ENCODE assay signal across 22 mouse cellular contexts in the genomic region with DNA sequence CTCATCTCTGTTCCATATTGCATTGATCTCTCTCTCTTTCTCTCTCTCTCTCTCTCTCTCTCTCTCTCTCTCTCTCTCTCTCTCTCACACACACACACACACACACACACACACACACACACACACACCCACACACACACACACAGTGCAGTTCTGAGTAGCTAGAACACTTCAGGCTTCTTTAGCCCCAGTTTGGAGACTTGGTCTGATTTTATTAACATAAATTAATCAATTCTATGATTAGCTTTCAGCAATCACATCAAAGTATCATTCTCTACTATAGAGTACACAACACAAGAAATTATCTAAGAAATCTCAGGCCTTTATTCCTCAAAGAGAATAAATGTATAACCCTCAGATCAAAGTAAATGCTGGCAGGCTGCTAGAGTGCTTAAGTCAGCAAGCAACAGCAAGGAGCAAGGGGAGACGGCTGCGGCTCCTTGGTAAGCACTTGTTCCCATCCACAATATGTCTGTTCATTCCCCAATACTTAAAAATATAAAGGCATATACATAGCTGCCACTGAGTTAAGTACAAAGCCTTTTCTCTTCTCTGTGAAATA.
DNase-seq lines count a peak whose midpoint lies in the region; ATAC-seq and TF ChIP-seq lines count a peak whose summit lies in the region.
"Had no signal": no experiment of that assay in that cellular context is flagged by ENCODE, and none has a peak within 500 bp of the region (broad histone marks: within the 10 kb centered on the region; RNA-seq: fewer than 3 reads in every experiment).

No protein-coding gene starts in this region.

- H3K9ac ChIP-seq in midbrain, postnatal 0 days (replicated peaks; ENCODE audit: low read length, poor library complexity, severe bottlenecking) = no peak overlapping the region
- no peak overlapping the region for H3K9ac ChIP-seq in neural tube, embryonic 15.5 days (replicated peaks)
- H3K9ac ChIP-seq: embryonic facial prominence, embryonic 12.5 days; embryonic facial prominence, embryonic 15.5 days; forebrain, postnatal 0 days; hindbrain, embryonic 14.5 days had no signal

- H3K4me1 ChIP-seq in midbrain, postnatal 0 days (ENCODE audit: insufficient read depth, low read length) = no peaks in the 10 kb centered on the region
- no peaks in the 10 kb centered on the region for H3K4me1 ChIP-seq in neural tube, embryonic 15.5 days
- H3K4me1 ChIP-seq: embryonic facial prominence, embryonic 12.5 days; embryonic facial prominence, embryonic 15.5 days had no signal

- no peak overlapping the region for H3K27ac ChIP-seq in midbrain, postnatal 0 days (ENCODE audit: low read depth, low read length)
- no peak overlapping the region for H3K27ac ChIP-seq in neural tube, embryonic 15.5 days (replicated peaks)
- H3K27ac ChIP-seq: embryonic facial prominence, embryonic 12.5 days; embryonic facial prominence, embryonic 15.5 days; gastrocnemius, adult 2 months; hindbrain, embryonic 14.5 days; hindbrain, postnatal 0 days had no signal

- no peak for TF ChIP-seq CTCF in midbrain, postnatal 0 days (IDR thresholded peaks at IDR 0.05)

- H3K4me2 ChIP-seq in midbrain, postnatal 0 days (ENCODE audit: low read depth, low read length, poor library complexity, severe bottlenecking) = no peak overlapping the region
- H3K4me2 ChIP-seq in neural tube, embryonic 15.5 days = no peak overlapping the region
- H3K4me2 ChIP-seq: embryonic facial prominence, embryonic 12.5 days; embryonic facial prominence, embryonic 15.5 days; heart, embryonic 11.5 days; hindbrain, embryonic 14.5 days had no signal

- ATAC-seq in cerebellum, adult (ENCODE audit: insufficient number of reproducible peaks, low FRiP score, low TSS enrichment) = no peak
- ATAC-seq in midbrain, postnatal 0 days (ENCODE audit: low FRiP score) = peak; percentile 66; the same call in 1 of the 2 replicates
- ATAC-seq in neural tube, embryonic 15.5 days (ENCODE audit: low FRiP score) = no peak
- ATAC-seq: CD4-positive, CD25-positive, alpha-beta regulatory T cell, adult 4 months; forebrain, embryonic 14.5 days; forebrain, postnatal 0 days; hindbrain, postnatal 0 days had no signal

- H3K9me3 ChIP-seq in midbrain, postnatal 0 days (ENCODE audit: low read length) = no peaks in the 10 kb centered on the region
- no peaks in the 10 kb centered on the region for H3K9me3 ChIP-seq in neural tube, embryonic 15.5 days (replicated peaks)
- H3K9me3 ChIP-seq: embryonic facial prominence, embryonic 12.5 days; embryonic facial prominence, embryonic 15.5 days had no signal

- H3K4me3 ChIP-seq in midbrain, postnatal 0 days (ENCODE audit: low read depth, low read length) = no peak overlapping the region
- H3K4me3 ChIP-seq in neural tube, embryonic 15.5 days (replicated peaks) = no peak overlapping the region
- H3K4me3 ChIP-seq: embryonic facial prominence, embryonic 12.5 days; embryonic facial prominence, embryonic 15.5 days; gastrocnemius, adult 2 months had no signal

- WGBS in midbrain, postnatal 0 days = 49% methylated on average over 2 of the region's 2 CpGs
- 77% methylated on average over 2 of the region's 2 CpGs for WGBS in neural tube, embryonic 15.5 days

- DNase-seq in cerebellum, postnatal 10 days = peak; percentile 13 to 15
- peak; percentile 2 for DNase-seq in left cerebral cortex, postnatal 4 days
- no peak for DNase-seq in left cerebral cortex, adult 8-10 months (ENCODE audit: low spot score in 2 of 2)
- DNase-seq in right cerebral cortex, postnatal 4 days = peak; percentile 6
- no peak for DNase-seq in right cerebral cortex, adult 18-20 months
- DNase-seq in midbrain, postnatal 0 days (ENCODE audit: low spot score) = no peak
- DNase-seq: adrenal gland, adult 8-10 months; cerebellum, adult 18-20 months; cerebellum, adult 9-10 months; forebrain, postnatal 0 days; gastrocnemius, adult 2 months; gastrocnemius, postnatal 14 days; heart, adult 11 months had no signal

- H3K27me3 ChIP-seq in midbrain, postnatal 0 days (ENCODE audit: insufficient read depth, low read length) = no peaks in the 10 kb centered on the region
- H3K27me3 ChIP-seq in neural tube, embryonic 15.5 days (replicated peaks) = no peaks in the 10 kb centered on the region
- H3K27me3 ChIP-seq: embryonic facial prominence, embryonic 12.5 days; embryonic facial prominence, embryonic 15.5 days had no signal

- intact Hi-C loops in left cerebral cortex, postnatal 4 days (cut with DNase I) = no loop called here

- H3K36me3 ChIP-seq in midbrain, postnatal 0 days (ENCODE audit: insufficient read depth, low read length) = no peaks in the 10 kb centered on the region
- H3K36me3 ChIP-seq in neural tube, embryonic 15.5 days = no peaks in the 10 kb centered on the region
- H3K36me3 ChIP-seq: embryonic facial prominence, embryonic 12.5 days; embryonic facial prominence, embryonic 15.5 days had no signal

Comparison
In these comparisons a context has a peak if more than half of its experiments do, and no peak if none do; other contexts are left out.
1. DNase-seq: peak in cerebellum, postnatal 10 days (2 of 2), left cerebral cortex, postnatal 4 days (single experiment) and right cerebral cortex, postnatal 4 days (single experiment); none in left cerebral cortex, adult 8-10 months (0 of 2), right cerebral cortex, adult 18-20 months (single experiment) and midbrain, postnatal 0 days (single experiment).